Mouse (Mus musculus) heart, embryonic 15.5 days (tissue): Measurements from ENCODE around the gene Carns1. TPM values are rescaled to one million over a fixed set of nuclear protein-coding genes. Genes with fewer than 3 reads are reported as not detected.
A peak's percentile ranks its signal among the peaks of the same experiment; 100 is the strongest.

ENCODE experiments used
- ATAC-seq: fragments of 200-750 bp; cut with Nextera tagmentation; replicated peaks from 2 replicates; pipeline ENCODE4 v1.8.0; 2017; ENCODE audit warnings: low read depth, moderate TSS enrichment; ENCODE audit not compliant: insufficient number of reproducible peaks, insufficient read depth, low FRiP score
- H3K27ac ChIP-seq: fragments of 300-500 bp; sonication (generic); 2 replicates; pipeline ENCODE4 v1.5.1; 2015; ENCODE audit warnings: mild to moderate bottlenecking, inconsistent platforms
- H3K27me3 ChIP-seq: fragments of 300-500 bp; sonication (generic); 2 replicates; pipeline ENCODE4 v1.6.1; 2015; ENCODE audit warnings: inconsistent platforms
- H3K36me3 ChIP-seq: fragments of 300-500 bp; sonication (generic); 2 replicates; pipeline ENCODE4 v1.6.1; 2015; ENCODE audit warnings: mild to moderate bottlenecking, inconsistent platforms
- H3K4me1 ChIP-seq: fragments of 300-500 bp; sonication (generic); replicated peaks from 2 replicates; pipeline ENCODE4 v1.6.1; 2015; ENCODE audit warnings: inconsistent platforms
- H3K4me2 ChIP-seq: fragments of 300-500 bp; sonication (generic); 2 replicates; pipeline ENCODE4 v1.6.1; 2015; ENCODE audit warnings: inconsistent platforms, mild to moderate bottlenecking, moderate library complexity
- H3K4me3 ChIP-seq: fragments of 300-500 bp; sonication (generic); 2 replicates; pipeline ENCODE4 v1.5.1; 2015; ENCODE audit warnings: mild to moderate bottlenecking, inconsistent platforms
- H3K9ac ChIP-seq: fragments of 300-500 bp; sonication (generic); 2 replicates; pipeline ENCODE4 v1.6.1; 2015; ENCODE audit warnings: mild to moderate bottlenecking, inconsistent platforms
- H3K9me3 ChIP-seq: fragments of 300-500 bp; sonication (generic); replicated peaks from 2 replicates; pipeline ENCODE4 v1.6.1; 2016; ENCODE audit warnings: inconsistent platforms
- WGBS: fragments of 180-500 bp; shearing (Covaris S2); methylation state at CpG from one replicate; pipeline ENCODE4 v1.1.7; 2015; ENCODE audit warnings: mixed read lengths; 5-methylcytosine and 5-hydroxymethylcytosine counted together
- polyA plus RNA-seq: library from polyadenylated mRNA; unstranded; fragments of >200 nt; fragmentation: Nextera tagmentation; extraction: Ambion mirVana; gene quantifications from 2 replicates; pipeline ENCODE4 v1.2.1, GENCODE M21; 2015

The Carns1 gene
- polyA plus RNA-seq = 12.3 TPM in 2 replicates

DNA sequence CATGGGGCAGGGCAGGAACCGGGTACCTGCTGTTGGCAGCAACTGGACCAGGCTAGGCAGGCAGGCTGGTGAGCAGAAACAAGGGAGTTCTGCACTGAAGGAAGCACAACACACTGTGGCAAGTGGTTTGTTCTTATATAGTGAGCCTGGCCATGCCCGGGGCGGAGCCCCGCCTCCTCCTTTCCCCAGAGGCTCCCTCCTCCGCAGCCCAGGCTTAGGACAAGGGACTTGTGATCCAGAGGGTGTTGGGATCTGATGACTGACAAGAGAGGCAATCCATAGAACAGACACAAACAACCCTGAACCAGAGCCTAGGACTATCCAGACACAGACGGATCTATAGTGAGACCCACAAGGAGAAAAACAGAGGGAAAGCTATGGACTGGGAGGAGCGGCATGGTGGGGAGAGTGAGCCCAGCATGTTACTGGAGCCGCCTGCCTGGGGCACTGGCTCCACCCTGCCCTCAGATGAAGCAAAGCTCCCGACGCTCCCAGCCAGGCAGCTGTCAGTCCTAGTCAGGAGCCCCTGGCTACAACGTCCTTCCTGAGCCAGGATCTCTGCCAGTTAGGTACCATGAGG, at the start of gene Carns1:
TSS of gene Carns1 (minus strand) at position 112 of the 580 bp plus-strand sequence.
- Histone ChIP-seq H3K4me1 (peaks cover 45% of the 10 kb centered on the region), H3K4me3 (peak within 1 kb of the TSS; percentile 38), H3K27me3 (no peaks in the 10 kb centered on the region), H3K9ac (peak within 1 kb of the TSS; percentile 46), H3K36me3 (no peaks in the 10 kb centered on the region), H3K4me2 (peak within 1 kb of the TSS; percentile 64), H3K27ac (peak within 1 kb of the TSS; percentile 86), H3K9me3 (no peaks in the 10 kb centered on the region)
- WGBS = 7% methylated on average over 11 of the region's 11 CpGs
- ATAC-seq = peak; percentile 55

DNA sequence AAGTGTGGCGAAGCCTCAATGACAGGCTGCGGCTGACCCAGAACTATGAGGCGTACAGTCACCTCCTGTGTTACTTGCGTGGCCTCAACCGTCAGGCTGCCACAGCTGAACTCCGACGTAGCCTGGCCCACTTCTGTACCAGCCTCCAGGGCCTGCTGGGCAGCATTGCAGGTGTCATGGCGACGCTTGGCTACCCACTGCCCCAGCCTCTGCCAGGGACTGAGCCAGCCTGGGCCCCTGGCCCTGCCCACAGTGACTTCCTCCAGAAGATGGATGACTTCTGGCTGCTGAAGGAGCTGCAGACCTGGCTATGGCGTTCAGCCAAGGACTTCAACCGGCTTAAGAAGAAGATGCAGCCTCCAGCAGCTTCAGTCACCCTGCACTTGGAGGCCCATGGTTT, 46.9 kb upstream of the Carns1 start:
- Histone ChIP-seq H3K36me3 (no peaks in the 10 kb centered on the region), H3K4me1 (peaks cover 30% of the 10 kb centered on the region), H3K4me2 (no peak overlapping the region), H3K27ac (no peak overlapping the region), H3K9ac (no peak overlapping the region), H3K4me3 (no peak overlapping the region), H3K27me3 (peaks cover 32% of the 10 kb centered on the region), H3K9me3 (no peaks in the 10 kb centered on the region)
- no peak for ATAC-seq
- WGBS = 67% methylated on average over 11 of the region's 11 CpGs

DNA sequence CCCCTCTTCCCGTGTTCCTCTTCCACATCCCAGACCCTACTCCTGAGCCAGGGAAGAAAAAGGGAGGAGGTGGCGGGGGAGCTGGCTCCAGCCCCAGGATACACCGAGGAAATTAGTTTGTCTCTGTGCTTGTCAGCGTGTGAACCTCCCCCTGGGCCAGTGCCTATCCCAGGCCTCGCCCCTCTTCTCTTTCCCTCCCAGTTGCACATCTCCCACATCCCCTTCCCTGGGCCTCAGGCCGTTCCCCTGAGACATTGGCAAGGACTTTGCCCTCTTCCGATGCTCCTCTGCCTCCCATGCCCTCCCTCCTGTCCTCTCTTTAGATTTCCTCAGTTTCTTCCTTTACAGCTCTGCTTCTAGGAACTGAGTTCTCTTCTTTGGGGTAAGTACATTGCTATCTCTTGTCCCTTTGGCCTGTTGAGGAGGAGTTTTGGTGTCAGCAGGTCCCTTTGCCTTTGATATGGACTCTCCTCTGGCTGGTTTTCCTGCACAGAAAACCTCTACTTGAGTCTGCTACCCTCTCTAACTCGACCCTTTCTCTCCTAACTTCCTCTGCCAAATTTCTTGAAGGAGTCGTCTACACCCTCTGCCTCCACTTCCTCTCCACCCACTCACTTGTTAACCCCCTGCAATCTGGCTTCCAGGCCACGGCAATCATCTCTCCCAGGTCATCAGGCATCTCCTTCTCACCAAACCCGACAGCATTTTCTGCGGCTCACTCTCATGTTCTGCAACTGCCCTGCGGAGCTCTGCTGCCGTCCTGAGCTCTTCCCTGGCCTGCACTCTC, 45.9 kb upstream of the Carns1 start:
- WGBS = 27% methylated on average over 14 of the region's 14 CpGs

DNA sequence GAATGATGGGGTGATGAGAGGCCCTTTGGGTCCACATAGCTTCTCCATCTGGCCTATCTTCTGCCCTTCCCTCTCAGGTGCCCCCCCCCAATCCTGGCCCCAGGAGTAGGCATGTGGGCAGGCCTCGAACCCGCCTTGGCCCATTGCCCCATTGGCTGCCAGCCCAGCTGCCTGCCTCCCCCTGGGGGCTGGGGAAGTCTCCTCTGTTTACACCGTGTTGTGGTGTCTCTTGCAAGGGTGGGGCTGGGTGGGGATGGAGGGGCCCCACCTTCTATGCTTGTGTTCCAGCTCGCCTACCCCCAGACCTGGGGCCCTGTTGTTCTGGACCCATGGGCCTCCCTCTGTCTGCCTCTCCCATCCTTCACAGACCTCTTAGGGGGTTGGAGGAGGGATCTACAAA, 45.1 kb upstream of the Carns1 start:
- peaks cover 45% of the 10 kb centered on the region for H3K4me1 ChIP-seq
- no peaks in the 10 kb centered on the region for H3K36me3 ChIP-seq
- no peak overlapping the region for H3K4me3 ChIP-seq
- 40% methylated on average over 4 of the region's 4 CpGs for WGBS
- ATAC-seq = 0 out of 2 replicates have a peak, but pooled peaks have one; percentile 21
- 0 out of 2 replicates have a peak overlapping the region, but pooled peaks have one; percentile 63 for H3K27ac ChIP-seq
- no peak overlapping the region for H3K9ac ChIP-seq
- peaks cover 43% of the 10 kb centered on the region for H3K27me3 ChIP-seq
- H3K9me3 ChIP-seq = no peaks in the 10 kb centered on the region
- H3K4me2 ChIP-seq = no peak overlapping the region

More for the DNA sequence above, 45.9 kb upstream of the Carns1 start:
- H3K36me3 ChIP-seq = no peaks in the 10 kb centered on the region
- peak overlapping the region; percentile 17 for H3K4me2 ChIP-seq
- peaks cover 38% of the 10 kb centered on the region for H3K27me3 ChIP-seq
- peak overlapping the region; percentile 63 for H3K27ac ChIP-seq
- peaks cover 39% of the 10 kb centered on the region for H3K4me1 ChIP-seq
- H3K4me3 ChIP-seq = no peak overlapping the region
- ATAC-seq = 0 out of 2 replicates have a peak, but pooled peaks have one; percentile 25
- H3K9me3 ChIP-seq = no peaks in the 10 kb centered on the region
- 0 out of 2 replicates have a peak overlapping the region, but pooled peaks have one; percentile 5 for H3K9ac ChIP-seq

DNA sequence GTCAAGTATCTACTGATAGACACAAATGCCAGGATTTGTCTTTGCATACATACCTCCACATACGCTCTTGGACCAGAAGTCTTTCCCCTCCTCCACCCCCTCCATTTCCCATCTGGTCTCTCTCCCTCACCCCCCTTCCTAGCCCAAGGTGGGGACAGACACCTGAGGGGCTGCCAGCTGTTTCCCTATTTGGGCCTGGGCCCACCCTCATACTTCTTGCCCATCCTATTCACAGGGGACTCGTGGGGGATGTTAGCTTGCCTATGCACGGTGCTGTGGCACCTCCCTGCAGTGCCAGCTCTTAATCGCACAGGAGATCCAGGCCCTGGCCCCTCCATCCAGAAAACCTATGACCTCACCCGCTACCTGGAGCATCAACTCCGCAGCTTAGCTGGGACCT, 44.7 kb upstream of the Carns1 start:
- no peak overlapping the region for H3K27ac ChIP-seq
- peaks cover 50% of the 10 kb centered on the region for H3K4me1 ChIP-seq
- 83% methylated on average over 6 of the region's 6 CpGs for whole genome bisulfite sequencing
- ATAC-seq = no peak
- no peaks in the 10 kb centered on the region for H3K9me3 ChIP-seq
- H3K9ac ChIP-seq = no peak overlapping the region
- no peak overlapping the region for H3K4me3 ChIP-seq
- H3K4me2 ChIP-seq = no peak overlapping the region
- peaks cover 47% of the 10 kb centered on the region for H3K27me3 ChIP-seq
- H3K36me3 ChIP-seq = no peaks in the 10 kb centered on the region

DNA sequence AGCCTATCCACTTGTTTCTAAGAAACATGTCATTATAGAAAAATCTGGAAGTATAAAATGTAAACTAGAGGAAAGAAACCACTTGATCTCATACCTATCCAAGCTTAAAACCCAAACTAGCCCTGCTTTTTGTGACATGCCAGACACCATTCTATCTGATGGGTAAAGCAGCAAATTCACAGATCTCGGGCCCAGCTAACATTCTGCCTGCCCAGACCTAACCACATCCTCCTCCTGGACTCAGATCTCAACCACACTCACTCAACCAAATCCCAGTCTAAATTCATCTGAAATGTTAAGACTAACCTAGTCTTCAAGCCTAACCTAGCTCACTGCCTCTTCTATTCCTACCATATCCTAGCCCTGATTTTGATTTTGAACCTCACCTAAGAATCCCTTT, 43.5 kb upstream of the Carns1 start:
- no peak overlapping the region for H3K27ac ChIP-seq
- no peak overlapping the region for H3K4me2 ChIP-seq
- H3K36me3 ChIP-seq = no peaks in the 10 kb centered on the region
- H3K4me3 ChIP-seq = no peak overlapping the region
- peaks cover 56% of the 10 kb centered on the region for H3K27me3 ChIP-seq
- ATAC-seq = no peak
- 69% methylated on average over 1 of the region's 1 CpGs for whole genome bisulfite sequencing
- no peak overlapping the region for H3K9ac ChIP-seq
- peaks cover 61% of the 10 kb centered on the region for H3K4me1 ChIP-seq
- H3K9me3 ChIP-seq = no peaks in the 10 kb centered on the region

DNA sequence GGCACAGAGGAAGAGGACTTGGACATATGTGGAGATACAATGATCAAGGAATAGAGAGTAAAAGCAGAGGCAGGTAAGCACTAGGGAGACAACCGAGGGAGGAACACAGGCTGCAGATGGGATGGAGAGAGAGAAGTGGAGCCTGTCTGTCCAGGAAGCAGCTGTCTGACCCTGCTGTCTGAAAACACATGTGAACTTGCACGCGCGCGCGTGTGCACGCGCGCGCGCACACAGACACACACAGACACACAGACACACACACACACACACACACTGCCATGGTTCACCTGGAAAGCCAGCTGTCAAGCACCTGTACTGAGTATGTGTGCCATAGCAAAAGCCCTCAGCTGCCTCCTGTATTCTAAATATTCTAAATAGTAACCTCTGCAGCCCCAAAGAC, 43.0 kb upstream of the Carns1 start:
- no peaks in the 10 kb centered on the region for H3K36me3 ChIP-seq
- H3K4me3 ChIP-seq = no peak overlapping the region
- WGBS = 86% methylated on average over 11 of the region's 11 CpGs
- H3K27me3 ChIP-seq = peaks cover 60% of the 10 kb centered on the region
- ATAC-seq = no peak
- no peak overlapping the region for H3K27ac ChIP-seq
- peaks cover 66% of the 10 kb centered on the region for H3K4me1 ChIP-seq
- no peak overlapping the region for H3K4me2 ChIP-seq
- H3K9ac ChIP-seq = no peak overlapping the region
- no peaks in the 10 kb centered on the region for H3K9me3 ChIP-seq

DNA sequence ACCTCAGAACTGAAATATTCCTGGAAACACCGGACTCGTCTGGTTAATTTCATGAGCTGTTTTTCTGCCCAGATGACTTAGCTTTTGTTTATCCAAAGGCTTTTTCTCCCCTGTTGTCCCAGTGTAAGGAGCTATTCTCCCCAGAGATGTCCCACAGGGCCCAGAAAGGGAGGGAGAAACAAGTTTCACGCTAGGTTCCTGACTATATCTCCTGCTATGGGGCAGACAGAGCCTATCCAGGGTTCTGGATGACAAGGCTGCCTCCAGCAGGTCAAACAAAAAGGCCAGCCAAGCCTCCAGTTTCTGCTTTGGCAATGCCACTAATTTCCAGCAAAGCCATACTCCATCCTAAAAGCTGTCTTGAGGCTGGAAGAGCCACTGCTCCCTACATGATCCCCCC, 42.6 kb upstream of the Carns1 start:
- H3K27me3 ChIP-seq = peaks cover 64% of the 10 kb centered on the region
- H3K4me1 ChIP-seq = peaks cover 71% of the 10 kb centered on the region
- no peak overlapping the region for H3K4me3 ChIP-seq
- H3K4me2 ChIP-seq = no peak overlapping the region
- WGBS = 48% methylated on average over 3 of the region's 3 CpGs
- no peak overlapping the region for H3K9ac ChIP-seq
- ATAC-seq = no peak
- no peak overlapping the region for H3K27ac ChIP-seq
- no peaks in the 10 kb centered on the region for H3K9me3 ChIP-seq
- H3K36me3 ChIP-seq = no peaks in the 10 kb centered on the region

DNA sequence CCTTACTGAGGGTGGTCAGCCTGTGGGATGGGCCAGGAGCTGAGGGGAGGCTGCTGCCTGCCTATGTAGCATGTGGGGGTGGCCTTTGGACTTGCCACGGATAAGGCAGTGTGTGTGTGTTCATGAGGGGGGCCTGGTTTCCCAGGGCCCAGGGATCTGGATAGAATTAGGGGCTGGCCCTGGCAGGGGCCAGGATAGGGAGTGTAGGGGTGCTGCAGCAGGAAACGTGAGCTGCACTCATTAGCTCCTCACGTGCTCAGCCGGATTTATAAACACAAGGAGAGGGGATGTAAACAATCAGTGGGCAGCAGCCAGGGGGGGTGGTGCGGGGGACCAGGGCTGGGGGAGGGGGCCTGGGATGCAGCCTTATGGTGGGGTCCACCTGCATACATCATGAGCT, 41.9 kb upstream of the Carns1 start:
- Histone ChIP-seq H3K9ac (no peak overlapping the region), H3K4me1 (peaks cover 70% of the 10 kb centered on the region), H3K27me3 (peaks cover 63% of the 10 kb centered on the region), H3K36me3 (no peaks in the 10 kb centered on the region), H3K9me3 (no peaks in the 10 kb centered on the region), H3K4me2 (no peak overlapping the region; the same call in 1 of the 2 replicates), H3K4me3 (no peak overlapping the region), H3K27ac (no peak overlapping the region)
- no peak for ATAC-seq
- 23% methylated on average over 5 of the region's 5 CpGs for WGBS

DNA sequence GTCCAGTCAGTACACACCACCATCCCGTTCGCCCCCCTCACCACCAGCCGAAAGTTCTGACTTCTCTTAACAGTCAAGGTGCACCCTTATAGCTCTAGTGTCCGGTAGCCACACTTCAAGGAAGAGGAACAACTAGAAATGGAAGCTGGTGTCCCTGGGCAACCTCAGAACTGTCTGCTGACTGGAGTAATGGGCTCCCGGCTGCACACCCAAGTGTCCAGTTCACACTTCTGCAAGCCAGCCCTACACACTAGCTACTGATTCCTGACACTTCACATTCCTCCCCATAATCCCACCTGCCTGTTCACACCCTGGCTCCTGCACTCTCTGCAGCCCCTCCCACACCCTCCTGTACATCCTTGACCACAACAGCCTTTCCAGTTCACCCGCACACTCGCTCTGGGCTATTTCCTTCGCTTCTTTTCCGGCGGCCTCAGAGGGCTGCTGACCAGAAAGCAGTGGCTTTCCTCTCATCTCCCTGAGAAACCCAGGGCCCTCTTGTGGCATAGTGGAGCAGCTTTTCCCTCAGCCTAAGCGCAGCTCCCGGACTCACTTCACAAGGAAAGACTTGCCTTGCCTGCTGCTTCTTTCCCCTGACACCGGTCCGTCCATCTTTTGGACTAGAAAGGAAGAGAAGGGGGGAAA, 40.9 kb upstream of the Carns1 start:
- no peaks in the 10 kb centered on the region for H3K9me3 ChIP-seq
- no peak for ATAC-seq
- WGBS = 18% methylated on average over 14 of the region's 14 CpGs
- peak overlapping the region; percentile 16 for H3K9ac ChIP-seq
- peak overlapping the region; percentile 69 for H3K4me3 ChIP-seq
- no peaks in the 10 kb centered on the region for H3K36me3 ChIP-seq
- peaks cover 63% of the 10 kb centered on the region for H3K27me3 ChIP-seq
- H3K4me2 ChIP-seq = peak overlapping the region; percentile 98
- H3K27ac ChIP-seq = peak overlapping the region; percentile 50; the same call in 1 of the 2 replicates
- H3K4me1 ChIP-seq = peaks cover 60% of the 10 kb centered on the region

DNA sequence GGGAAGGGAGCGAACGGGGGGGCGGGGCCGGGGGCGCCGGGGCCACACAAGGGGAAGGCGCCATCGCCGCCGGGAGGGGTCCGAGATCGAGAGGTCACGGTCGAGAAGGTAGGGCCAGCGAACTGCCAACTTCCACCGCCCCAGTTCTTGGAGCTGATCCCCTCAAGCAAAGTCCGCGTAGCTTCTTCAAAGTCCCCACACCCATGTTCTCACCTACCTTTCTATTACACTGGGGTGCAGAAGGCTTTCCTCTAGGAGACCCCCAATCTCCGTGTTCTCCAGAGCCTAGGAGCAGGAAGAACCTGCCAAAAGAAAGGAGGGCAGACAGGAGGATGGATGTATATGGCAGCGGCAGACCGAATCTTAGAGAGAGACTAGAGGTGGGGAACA, 40.2 kb upstream of the Carns1 start:
- Histone ChIP-seq H3K27me3 (peaks cover 67% of the 10 kb centered on the region), H3K9ac (peak overlapping the region; percentile 77), H3K4me1 (peaks cover 53% of the 10 kb centered on the region), H3K4me3 (peak overlapping the region; percentile 69), H3K36me3 (no peaks in the 10 kb centered on the region), H3K9me3 (no peaks in the 10 kb centered on the region), H3K27ac (peak overlapping the region; percentile 74), H3K4me2 (peak overlapping the region; percentile 98)
- WGBS = 3% methylated on average over 19 of the region's 21 CpGs
- ATAC-seq = no peak
